Mouse (Mus musculus) liver, adult 2 months (tissue): ENCODE data around the gene Rfesd.

Experiments
- CTCF ChIP-seq: fragments of 200-500 bp; IDR thresholded peaks from 2 replicates; pipeline ENCODE4 v1.5.1; 2011; ENCODE audit warnings: low read depth, low read length, control low read depth
- POLR2A ChIP-seq: fragments of 200-500 bp; IDR thresholded peaks from 2 replicates; pipeline ENCODE4 v1.6.1; 2011; ENCODE audit warnings: low read length, control low read depth; ENCODE audit not compliant: insufficient read depth; ENCODE audit errors: extremely low read depth

DNA sequence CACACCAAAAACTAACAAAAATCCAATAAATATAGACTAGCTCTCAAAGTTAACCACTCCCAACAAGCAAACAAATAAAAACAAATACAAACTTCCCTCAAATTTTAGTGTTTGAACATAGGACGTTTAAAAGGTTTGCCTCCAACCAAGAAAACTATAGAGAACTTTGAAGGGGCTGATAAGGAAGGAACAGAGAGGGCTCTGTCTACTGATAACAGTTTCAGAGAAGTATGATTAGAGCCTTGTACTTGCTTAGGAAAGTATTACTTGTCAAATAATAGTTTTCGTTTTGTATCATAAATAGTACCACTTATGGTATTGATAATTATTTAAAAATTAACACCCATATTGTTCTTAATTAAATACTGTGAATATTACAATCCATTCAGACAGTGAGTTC lies 4.0 kb downstream of the Rfesd start:
- TF ChIP-seq CTCF, result no peak
- no peak for TF ChIP-seq POLR2A
